Mouse (Mus musculus) E14TG2a.4 (cell line): ENCODE data around the gene Zfp536.
A peak's percentile ranks its signal among the peaks of the same experiment; 100 is the strongest.

Source experiments
- H3K27me3 ChIP-seq: 2 replicates; pipeline ENCODE4 v1.6.1; 2014; ENCODE audit warnings: low read length, control low read depth; ENCODE audit not compliant: insufficient read depth
- H3K36me3 ChIP-seq: 2 replicates; pipeline ENCODE4 v1.6.1; 2014; ENCODE audit warnings: low read length, control low read depth; ENCODE audit not compliant: insufficient read depth
- H3K4me1 ChIP-seq: replicated peaks from 2 replicates; pipeline ENCODE4 v1.6.1; 2014; ENCODE audit warnings: low read depth, low read length, control low read depth
- H3K4me3 ChIP-seq: replicated peaks from 2 replicates; pipeline ENCODE4 v1.5.1; 2014; ENCODE audit warnings: mild to moderate bottlenecking, low read length
- H3K9me3 ChIP-seq: 2 replicates; pipeline ENCODE4 v1.6.1; 2014; ENCODE audit warnings: low read length, control low read depth
- CTCF ChIP-seq: conservative IDR thresholded peaks from 2 replicates; pipeline ENCODE4 v1.5.1; 2014; ENCODE audit warnings: low read length
- NANOG ChIP-seq: IDR thresholded peaks from 2 replicates; pipeline ENCODE4 v1.6.1; 2014; ENCODE audit warnings: borderline replicate concordance, low read length, mixed read lengths
- POU5F1 ChIP-seq: IDR thresholded peaks from 2 replicates; pipeline ENCODE4 v1.6.1; 2014; ENCODE audit warnings: low read length, borderline replicate concordance

The Zfp536 gene

DNA sequence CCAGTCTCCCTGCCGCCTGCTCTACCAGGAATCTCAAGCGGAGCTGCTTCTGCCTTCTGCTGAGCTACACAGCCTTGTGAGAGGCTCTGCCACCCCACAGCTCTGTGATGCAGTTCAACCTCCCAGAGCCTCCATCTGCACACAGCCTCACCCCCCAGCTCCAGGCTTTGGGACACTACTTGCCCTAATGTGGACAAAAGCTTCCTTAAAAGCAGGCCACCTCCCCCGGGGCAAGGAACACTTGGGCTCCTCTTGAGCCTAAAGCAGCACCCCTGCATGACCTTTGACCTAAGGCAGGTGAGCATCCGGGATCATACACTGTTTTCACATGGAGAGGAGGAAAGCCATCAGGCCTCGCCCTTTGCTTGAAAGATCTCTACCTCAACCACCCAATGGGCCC is 219.0 kb downstream of the Zfp536 start:
- Histone ChIP-seq H3K4me3 (peak overlapping the region; percentile 49), H3K4me1 (peaks cover 71% of the 10 kb centered on the region), H3K36me3 (no peaks in the 10 kb centered on the region), H3K9me3 (no peaks in the 10 kb centered on the region), H3K27me3 (peaks cover 37% of the 10 kb centered on the region)
- TF ChIP-seq POU5F1 (no peak), CTCF (no peak), NANOG (no peak)

GRCm38 (mm10) chr7:37553646-37554045 is 219.8 kb downstream of the Zfp536 start:
- H3K9me3 ChIP-seq: no peaks in the 10 kb centered on the region
- no peaks in the 10 kb centered on the region for H3K36me3 ChIP-seq
- H3K4me1 ChIP-seq: peaks cover 79% of the 10 kb centered on the region
- H3K4me3 ChIP-seq: peak overlapping the region; percentile 49; the same call in 1 of the 2 replicates
- H3K27me3 ChIP-seq: peaks cover 32% of the 10 kb centered on the region
- TF ChIP-seq CTCF (no peak), NANOG (peak; percentile 98), POU5F1 (0 out of 2 replicates have a peak, but pooled peaks have one; percentile 10)

GRCm38 (mm10) chr7:37552384-37552783 is 221.1 kb downstream of the Zfp536 start:
- H3K4me3 ChIP-seq: 0 out of 2 replicates have a peak overlapping the region, but pooled peaks have one; percentile 20

DNA sequence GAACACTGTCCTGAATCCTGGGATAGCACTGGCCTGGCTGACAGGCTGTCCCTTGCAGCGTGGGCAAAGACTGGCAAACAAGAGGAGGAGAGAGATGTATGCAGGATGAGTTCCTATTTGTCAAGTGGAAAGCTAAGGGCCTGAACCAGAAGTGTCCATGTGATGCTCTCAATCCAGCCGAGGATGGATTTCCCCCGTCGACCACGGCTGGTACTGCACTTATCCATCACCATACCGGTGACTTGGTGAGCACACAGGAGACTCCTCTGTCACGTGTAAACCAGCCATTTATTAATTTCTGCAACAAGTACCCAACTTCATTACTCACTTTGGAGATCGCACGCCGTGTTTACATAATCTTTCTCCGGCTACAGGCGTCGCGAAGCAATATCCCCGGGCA is 224.6 kb downstream of the Zfp536 start:
- TF ChIP-seq POU5F1 (no peak), NANOG (no peak), CTCF (peak; percentile 18)

More at GRCm38 (mm10) chr7:37552384-37552783, 221.1 kb downstream of the Zfp536 start:
- no peaks in the 10 kb centered on the region for H3K9me3 ChIP-seq
- TF ChIP-seq POU5F1 (no peak), NANOG (no peak), CTCF (no peak)
- peaks cover 25% of the 10 kb centered on the region for H3K27me3 ChIP-seq
- no peaks in the 10 kb centered on the region for H3K36me3 ChIP-seq
- H3K4me1 ChIP-seq: peaks cover 77% of the 10 kb centered on the region

DNA sequence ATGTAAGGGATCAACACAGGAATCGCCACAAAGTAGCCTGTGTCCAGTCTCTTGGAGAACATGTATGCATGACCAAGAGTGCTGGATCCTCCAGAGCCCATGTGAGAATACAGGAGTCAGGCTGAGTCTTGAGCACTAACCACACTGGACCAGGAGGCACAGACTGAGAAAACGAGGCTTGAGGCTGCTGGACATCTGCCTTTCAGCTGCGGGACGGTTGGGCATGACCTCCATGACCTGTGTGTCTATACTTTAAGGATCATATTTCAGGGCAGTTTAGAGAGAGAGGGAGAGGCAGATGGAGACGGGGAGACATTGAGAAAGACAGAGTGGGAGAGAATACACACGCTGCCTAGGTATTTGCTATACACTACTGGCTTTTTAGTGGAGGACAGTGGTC is 229.4 kb downstream of the Zfp536 start:
- no peak overlapping the region for H3K4me3 ChIP-seq
- peaks cover 25% of the 10 kb centered on the region for H3K4me1 ChIP-seq
- TF ChIP-seq NANOG (no peak), POU5F1 (no peak), CTCF (no peak)
- H3K27me3 ChIP-seq: peaks cover 5% of the 10 kb centered on the region; the same call in 1 of the 2 replicates
- H3K9me3 ChIP-seq: no peaks in the 10 kb centered on the region
- H3K36me3 ChIP-seq: no peaks in the 10 kb centered on the region

More for the DNA sequence above, 224.6 kb downstream of the Zfp536 start:
- Histone ChIP-seq H3K4me1 (peaks cover 46% of the 10 kb centered on the region), H3K27me3 (peaks cover 25% of the 10 kb centered on the region), H3K36me3 (no peaks in the 10 kb centered on the region), H3K9me3 (no peaks in the 10 kb centered on the region), H3K4me3 (no peak overlapping the region)

DNA sequence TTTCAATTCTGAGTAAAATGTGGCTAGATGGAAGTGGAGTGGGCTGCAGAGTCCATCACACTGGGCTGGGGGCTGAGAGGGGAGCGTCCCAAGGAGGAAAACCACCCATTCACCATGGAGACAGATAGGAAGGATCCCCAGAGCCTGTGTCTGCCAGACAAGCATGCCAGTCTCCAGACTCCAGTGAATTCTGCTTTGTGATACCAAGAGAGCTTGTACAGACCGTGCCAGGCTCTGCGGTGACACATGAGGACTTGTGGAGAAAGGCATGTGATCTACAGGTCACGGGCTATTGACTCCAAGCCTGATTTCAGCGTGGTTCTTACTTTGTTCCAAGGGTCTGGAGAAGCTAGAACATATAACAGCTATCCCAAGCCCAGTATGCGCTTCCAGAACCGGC is 230.5 kb downstream of the Zfp536 start:
- Histone ChIP-seq H3K36me3 (no peaks in the 10 kb centered on the region), H3K9me3 (no peaks in the 10 kb centered on the region)
- TF ChIP-seq POU5F1 (no peak), CTCF (no peak), NANOG (no peak)

DNA sequence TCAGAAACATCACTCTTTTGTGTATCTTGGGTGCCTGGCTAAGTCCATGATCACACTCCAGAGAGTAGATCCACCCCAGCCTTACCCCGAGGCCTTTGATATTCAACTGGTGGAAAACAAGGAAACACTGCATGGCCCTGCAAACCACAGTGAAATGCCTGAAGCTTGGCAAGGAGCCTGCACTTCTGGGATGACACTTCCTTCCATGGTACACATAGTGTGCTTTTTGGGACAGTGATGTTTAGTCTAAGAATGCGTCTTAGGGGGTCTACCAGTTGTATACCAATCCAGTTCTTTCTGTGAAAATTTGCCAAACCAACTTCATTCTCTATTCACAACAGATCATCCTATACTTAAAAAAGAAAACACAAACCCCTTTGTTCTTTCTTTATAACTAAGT is 242.3 kb downstream of the Zfp536 start:
- peaks cover 42% of the 10 kb centered on the region for H3K4me1 ChIP-seq
- peaks cover 10% of the 10 kb centered on the region; the same call in 1 of the 2 replicates for H3K27me3 ChIP-seq
- H3K36me3 ChIP-seq: no peaks in the 10 kb centered on the region
- H3K4me3 ChIP-seq: no peak overlapping the region
- TF ChIP-seq POU5F1: no peak
- no peak for TF ChIP-seq CTCF
- no peaks in the 10 kb centered on the region for H3K9me3 ChIP-seq

More for the DNA sequence above, 230.5 kb downstream of the Zfp536 start:
- Histone ChIP-seq H3K4me3 (no peak overlapping the region), H3K4me1 (peaks cover 15% of the 10 kb centered on the region), H3K27me3 (peaks cover 5% of the 10 kb centered on the region; the same call in 1 of the 2 replicates)

GRCm38 (mm10) chr7:37528311-37528710 is 245.1 kb downstream of the Zfp536 start:
- peaks cover 31% of the 10 kb centered on the region for H3K4me1 ChIP-seq
- no peaks in the 10 kb centered on the region for H3K36me3 ChIP-seq
- no peak for TF ChIP-seq NANOG
- no peak for TF ChIP-seq POU5F1
- no peak for TF ChIP-seq CTCF
- no peak overlapping the region for H3K4me3 ChIP-seq
- H3K27me3 ChIP-seq: peaks cover 15% of the 10 kb centered on the region
- H3K9me3 ChIP-seq: no peaks in the 10 kb centered on the region

- peaks cover 34% of the 10 kb centered on the region for H3K4me1 ChIP-seq
- H3K4me3 ChIP-seq: no peak overlapping the region
- TF ChIP-seq POU5F1 (no peak), CTCF (no peak), NANOG (no peak)
- peaks cover 15% of the 10 kb centered on the region for H3K27me3 ChIP-seq
- no peaks in the 10 kb centered on the region for H3K36me3 ChIP-seq
- no peaks in the 10 kb centered on the region for H3K9me3 ChIP-seq
Measured at GRCm38 (mm10) chr7:37527890-37528289, 245.6 kb downstream of the Zfp536 start.
